Mouse (Mus musculus) common myeloid progenitor, adult 5-6 weeks (primary cell): Measurements from ENCODE around the gene Tdgf1. TPM values are rescaled to one million over a fixed set of nuclear protein-coding genes. Genes with fewer than 3 reads are reported as not detected.
A peak's percentile ranks its signal among the peaks of the same experiment; 100 is the strongest.

Source experiments
- ATAC-seq: replicated peaks from 2 replicates; pipeline ENCODE4 v1.8.0; 2016; ENCODE audit warnings: low read depth, mild to moderate bottlenecking, moderate TSS enrichment, inconsistent platforms; ENCODE audit not compliant: poor library complexity, severe bottlenecking
- total RNA-seq: library from RNA; stranded (forward); fragments of 200-1000, 187-1606 nt; gene quantifications from 2 replicates; pipeline ENCODE4 v1.2.3, GENCODE M21; 2017

Gene Tdgf1
- total RNA-seq, result not detected in 2 replicates

DNA sequence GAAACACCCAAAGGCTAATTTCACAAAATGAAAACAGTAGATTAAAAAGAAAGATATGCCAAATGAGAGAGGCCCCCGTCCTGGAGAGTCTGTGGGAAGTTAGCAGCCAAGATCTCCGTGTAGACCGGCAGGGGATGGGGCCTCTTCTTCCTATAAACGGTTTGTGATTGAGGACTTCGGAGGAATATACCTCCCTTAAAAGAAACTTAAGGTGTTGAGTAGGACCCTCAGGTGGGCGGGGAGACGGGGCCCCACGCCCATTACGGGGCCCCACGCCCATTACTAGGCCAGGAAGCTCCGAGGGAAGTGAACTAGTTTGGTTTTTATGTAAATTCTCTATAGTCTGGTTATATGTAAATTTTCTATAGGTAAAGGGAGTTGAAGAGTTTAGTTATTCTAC is at the start of gene Tdgf1:
Gene Tdgf1, minus strand, starts transcription at position 233 of the 400 bp plus-strand sequence.
- ATAC-seq, result no peak

DNA sequence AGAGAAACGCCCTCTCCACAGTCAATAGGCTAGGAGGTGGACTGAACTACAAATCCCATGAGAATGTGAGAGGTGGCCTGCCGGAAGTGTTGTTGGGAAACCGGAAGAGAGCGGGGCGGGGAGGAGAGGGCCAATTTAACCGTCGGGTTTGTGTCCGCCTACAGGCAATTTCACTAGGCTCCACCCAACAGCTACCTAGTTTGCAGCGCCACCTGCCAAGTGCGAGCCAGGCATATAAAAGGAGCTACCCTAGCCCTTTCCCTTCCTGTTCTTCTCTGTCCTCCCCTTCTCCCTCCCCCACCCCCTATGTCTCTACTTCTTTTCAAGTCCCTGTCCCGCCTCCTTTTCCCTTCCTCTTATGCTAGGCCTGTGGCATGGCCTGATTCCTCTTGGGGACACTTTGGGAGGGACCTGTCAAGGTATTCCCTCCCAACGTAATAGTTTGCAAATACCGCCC is 48.8 kb upstream of the Tdgf1 start:
- peak; percentile 86 for ATAC-seq

GRCm38 (mm10) chr9:110993281-110993709 is 47.3 kb upstream of the Tdgf1 start:
- ATAC-seq, result no peak

DNA sequence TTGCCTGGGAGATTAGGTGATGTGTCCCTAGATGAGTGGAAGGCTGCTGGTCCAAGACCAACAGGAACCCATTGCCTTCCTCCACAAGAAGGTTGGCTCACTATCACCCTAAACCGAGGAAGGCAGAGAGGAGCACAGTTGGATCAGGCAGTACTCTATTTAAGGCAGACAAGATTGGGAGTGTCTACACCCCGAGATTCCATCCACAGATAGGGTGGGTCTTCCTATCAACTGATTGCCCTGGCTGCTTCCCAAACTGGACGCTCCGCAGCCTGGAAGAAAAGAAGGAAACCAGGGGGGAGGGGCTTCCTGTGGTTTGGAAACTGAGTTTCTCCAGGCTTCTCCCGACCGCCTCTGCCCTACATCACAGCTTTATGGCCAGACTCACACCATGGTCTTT is 44.2 kb upstream of the Tdgf1 start, which contains the start of gene Rtp3:
Gene Rtp3, minus strand, starts transcription at position 380 of the 400 bp plus-strand sequence.
- no peak for ATAC-seq

DNA sequence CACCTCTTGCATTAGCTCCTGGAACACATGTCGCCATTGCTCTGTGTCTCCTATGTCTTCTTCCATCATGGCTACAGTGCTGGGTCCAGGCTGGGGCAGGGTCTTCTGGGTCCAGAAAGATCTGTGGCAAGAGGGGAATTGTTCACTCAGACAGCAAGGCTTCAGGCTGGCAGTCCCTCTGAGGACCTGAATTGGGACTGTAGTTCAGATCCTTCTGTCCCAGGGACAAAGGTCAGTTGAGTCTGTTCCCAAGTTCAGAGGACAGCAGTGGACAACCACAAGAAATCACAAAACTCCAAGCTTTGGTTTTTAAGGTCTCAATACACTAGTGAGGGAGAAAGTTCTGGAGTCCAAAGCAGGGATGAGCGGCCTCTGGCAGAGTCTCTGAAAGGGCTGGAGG is 43.6 kb upstream of the Tdgf1 start:
- no peak for ATAC-seq

- ATAC-seq, result no peak
These were observed 43.2 kb upstream of the Tdgf1 start for GRCm38 (mm10) chr9:110989141-110989540.

- no peak for ATAC-seq
These were observed 42.1 kb upstream of the Tdgf1 start for GRCm38 (mm10) chr9:110988078-110988477.

DNA sequence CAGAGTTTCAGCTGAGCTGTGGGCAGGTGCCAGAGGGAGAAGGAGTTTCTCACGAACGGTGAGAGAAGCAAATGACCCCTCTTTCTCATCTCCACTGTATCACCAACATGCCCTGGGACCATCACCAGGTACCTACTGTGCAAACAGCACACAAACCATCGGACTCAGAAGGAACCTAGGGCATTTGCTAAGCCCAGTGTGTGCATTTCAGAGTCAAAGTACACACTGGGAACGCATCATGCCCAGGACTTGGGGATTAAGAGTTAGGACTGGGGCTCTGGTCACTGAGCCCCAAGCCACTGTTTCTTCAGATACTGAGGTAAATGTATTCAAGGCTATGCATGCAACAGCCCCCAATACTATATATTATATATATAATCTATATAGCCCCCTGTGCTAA is 41.4 kb upstream of the Tdgf1 start:
- no peak for ATAC-seq

GRCm38 (mm10) chr9:110985951-110986350 is 40.0 kb upstream of the Tdgf1 start:
- ATAC-seq, result no peak

GRCm38 (mm10) chr9:110985541-110985940 is 39.6 kb upstream of the Tdgf1 start:
- no peak for ATAC-seq

DNA sequence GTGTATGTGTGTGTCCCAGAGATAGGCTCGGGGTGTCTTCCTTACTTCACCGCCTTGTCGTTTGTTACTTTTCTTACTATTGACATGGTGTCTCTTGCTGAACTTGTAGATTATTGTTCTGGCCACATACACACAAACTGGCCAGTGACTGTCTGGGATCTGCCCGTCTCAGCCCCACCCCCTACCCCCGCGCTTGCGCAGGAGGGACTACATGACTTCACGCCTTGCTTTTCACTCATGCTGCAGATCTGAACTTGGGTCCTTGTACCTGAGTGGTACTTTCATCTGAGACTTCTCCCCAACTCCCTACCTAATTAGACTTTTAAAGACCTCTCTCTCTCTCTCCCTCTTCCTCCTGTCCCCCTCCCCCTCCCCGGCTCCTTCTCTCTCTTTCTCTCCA is 38.1 kb upstream of the Tdgf1 start:
- no peak for ATAC-seq

GRCm38 (mm10) chr9:110982351-110982750 is 36.4 kb upstream of the Tdgf1 start:
- ATAC-seq, result no peak

- ATAC-seq, result no peak
These were observed 33.5 kb upstream of the Tdgf1 start for GRCm38 (mm10) chr9:110979411-110979810.

- no peak for ATAC-seq
These were observed 19.9 kb upstream of the Tdgf1 start for GRCm38 (mm10) chr9:110965910-110966231.

GRCm38 (mm10) chr9:110965062-110965909 is 19.3 kb upstream of the Tdgf1 start:
- no peak for ATAC-seq

DNA sequence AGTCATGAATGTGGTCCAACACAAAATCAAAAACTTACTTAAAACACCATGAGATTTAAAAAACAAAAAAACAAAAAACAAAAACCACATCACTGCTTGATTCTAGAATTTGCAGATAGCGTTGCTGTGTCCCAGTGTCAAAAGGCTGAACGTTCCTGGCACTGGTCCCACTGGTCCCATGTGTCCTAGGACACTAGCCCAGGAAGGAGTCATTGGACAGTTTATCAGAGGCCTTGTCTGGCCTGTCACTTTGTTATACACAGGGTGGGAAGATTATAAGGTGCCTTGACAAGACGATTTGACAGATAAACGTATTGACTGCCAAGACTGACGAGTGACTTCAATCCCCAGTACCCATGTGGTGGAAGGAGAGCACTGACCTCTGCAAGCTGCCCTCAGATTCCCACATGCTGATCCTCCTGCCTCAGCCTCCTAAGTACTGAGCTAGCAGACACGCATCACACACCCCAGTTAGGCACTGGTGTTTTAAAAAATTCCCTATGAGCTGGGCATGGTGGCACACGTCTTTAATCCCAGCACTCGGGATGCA is 17.7 kb upstream of the Tdgf1 start:
- no peak for ATAC-seq

DNA sequence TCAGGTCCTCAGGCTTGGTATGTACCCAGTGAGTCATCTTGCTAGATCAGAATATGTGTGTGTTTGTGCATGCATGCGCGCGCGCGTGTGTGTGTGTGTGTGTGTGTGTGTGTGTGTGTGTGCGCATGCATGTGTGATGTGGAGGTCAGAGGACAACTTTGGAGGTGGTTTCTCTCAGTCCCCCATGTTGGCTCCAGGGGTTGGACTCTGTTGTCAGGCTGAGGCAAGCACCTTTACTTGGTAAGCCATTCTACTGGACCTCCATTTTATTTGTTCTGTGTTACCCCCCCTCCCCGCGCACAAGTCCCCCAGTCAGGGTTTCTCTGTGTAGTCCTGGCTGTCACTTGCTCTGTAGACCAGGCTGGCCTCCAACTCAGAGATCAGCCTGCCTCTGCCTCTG is 15.4 kb upstream of the Tdgf1 start:
- no peak for ATAC-seq

DNA sequence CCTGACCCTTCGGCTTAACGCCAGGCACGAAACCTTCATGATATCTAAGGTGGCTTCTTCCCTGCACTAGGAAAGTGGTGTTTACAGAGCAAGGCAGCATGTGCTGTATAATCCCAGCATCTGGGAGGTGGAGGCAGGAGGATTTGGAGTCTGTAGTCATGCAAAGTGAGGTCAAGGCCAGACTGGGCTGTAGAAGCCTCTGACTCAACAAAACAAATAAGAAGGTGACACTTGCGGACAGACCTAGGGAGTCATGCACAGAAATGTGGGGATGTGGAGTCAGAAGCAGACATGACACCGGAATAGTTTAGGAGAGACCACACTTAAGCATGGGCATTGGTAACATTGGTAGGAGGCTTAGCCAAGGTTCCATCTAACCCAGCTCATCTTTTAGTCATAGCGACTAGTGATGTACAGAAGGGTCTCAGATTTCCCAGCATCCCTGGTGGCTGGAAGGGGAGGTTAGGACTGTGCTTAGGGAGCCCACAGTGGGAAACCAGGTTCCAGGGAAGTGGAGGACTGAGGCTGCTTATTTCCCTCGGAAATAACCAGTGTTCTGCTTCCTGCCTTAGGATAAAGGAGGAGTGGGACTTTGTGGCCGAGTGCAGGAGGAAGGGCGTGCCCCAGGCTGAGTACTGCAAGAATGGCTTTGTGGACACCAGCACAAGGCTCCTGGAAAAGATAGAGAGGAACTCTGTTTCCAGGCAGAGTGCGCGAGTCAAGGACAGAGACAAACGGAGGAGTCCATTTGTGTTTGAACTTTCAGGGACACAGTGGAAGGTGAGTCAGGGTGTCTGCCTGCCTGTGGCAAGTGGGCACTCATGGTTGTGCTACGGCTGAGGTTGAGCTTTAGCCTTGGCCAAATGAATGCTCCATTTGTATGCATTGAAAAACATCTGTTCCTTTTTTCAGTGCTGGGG is 14.5 kb upstream of the Tdgf1 start:
- ATAC-seq, result no peak

DNA sequence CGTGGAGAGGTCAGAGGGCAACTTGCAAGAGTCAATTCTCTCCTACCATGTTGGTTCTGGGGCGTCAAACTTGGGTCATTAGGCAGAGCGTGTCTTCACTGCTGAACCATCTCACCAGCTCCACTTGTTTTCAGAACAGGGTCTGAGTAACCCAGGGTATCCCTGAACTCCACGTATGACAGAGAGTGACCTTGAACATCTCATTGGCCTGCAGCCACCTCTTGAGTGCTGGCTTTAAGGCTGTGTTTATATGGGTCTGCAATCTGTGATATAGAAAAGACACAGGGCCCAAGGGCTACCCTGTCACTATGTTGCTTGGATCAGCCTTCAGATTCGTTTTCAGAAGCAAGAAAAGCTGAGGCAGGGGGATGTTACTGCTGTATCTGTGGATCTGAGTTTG is 13.7 kb upstream of the Tdgf1 start:
- ATAC-seq, result no peak

DNA sequence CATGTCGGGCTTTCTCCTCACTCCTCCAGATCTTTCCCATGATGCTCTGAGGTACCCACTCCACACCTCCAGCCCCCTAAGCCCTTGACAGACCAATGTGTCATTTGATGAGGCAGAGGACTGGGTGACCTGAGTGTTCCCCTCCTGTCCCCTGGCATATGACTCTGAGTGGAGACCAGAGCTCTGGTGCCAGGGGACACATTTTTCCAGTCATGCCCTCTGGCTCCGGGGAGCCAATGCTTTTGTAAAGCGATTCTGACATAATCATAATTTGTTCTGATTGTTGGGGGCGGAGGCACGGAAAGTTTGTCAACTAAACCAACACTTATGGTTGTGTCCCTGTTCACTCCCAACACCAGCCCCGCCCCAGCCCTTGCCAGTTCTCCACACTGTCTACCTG is 10.0 kb upstream of the Tdgf1 start:
- no peak for ATAC-seq
